Mouse (Mus musculus): ENCODE measurements around the gene Unc93a2. TPM values are rescaled to one million over a fixed set of nuclear protein-coding genes. Genes with fewer than 3 reads are reported as not detected.
"Not testable (repeated sequence)": the region's sequence is repeated elsewhere in the genome, so short reads cannot be mapped to it uniquely, and the experiment has no call there.

The Unc93a2 gene
- polyA plus RNA-seq (2016; fragmentation: Nextera tagmentation; extraction: Ambion mirVana), result not detected in 2 replicates

- H3K4me3 ChIP-seq; H3K9me3 ChIP-seq; H3K27ac ChIP-seq; H3K4me1 ChIP-seq; H3K36me3 ChIP-seq (replicated peaks); DNase-seq (ENCODE audit: extremely low spot score, low spot score); H3K27me3 ChIP-seq (ENCODE audit: poor library complexity, severe bottlenecking): not testable (repeated sequence)
- WGBS, result 87% methylated on average over 3 of the region's 3 CpGs
Observed at GRCm38 (mm10) chr17:7385364-7385763, at the start of gene Unc93a2. Unc93a2 (minus strand) TSS chr17:7385464.

DNA sequence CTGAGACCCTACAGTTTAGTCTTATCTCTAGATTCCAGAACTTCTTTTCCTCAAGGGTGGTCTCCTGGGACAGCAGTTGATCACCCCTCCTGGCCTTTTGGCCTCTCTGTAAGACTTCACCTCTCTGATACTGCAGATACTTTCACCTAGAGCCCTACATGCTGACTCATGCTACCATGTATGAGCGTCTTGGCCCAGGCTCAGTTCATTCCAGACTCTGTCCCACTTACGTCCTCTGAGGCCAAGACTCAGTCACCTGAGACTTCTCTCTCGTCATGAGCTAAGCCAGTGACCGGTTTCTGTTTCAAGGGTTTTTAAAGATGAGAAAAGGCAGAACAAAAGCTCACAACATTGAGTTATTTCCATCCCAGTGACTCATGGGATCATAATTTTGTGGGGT is 48.9 kb upstream of the Unc93a2 start:
- H3K27ac ChIP-seq; H3K4me3 ChIP-seq; H3K27me3 ChIP-seq (ENCODE audit: poor library complexity, severe bottlenecking); H3K36me3 ChIP-seq (replicated peaks); H3K9me3 ChIP-seq; DNase-seq (ENCODE audit: extremely low spot score, low spot score); H3K4me1 ChIP-seq: not testable (repeated sequence)
- 89% methylated on average over 4 of the region's 4 CpGs for WGBS

- 85% methylated on average over 4 of the region's 4 CpGs for WGBS
- H3K9me3 ChIP-seq; H3K27ac ChIP-seq; H3K36me3 ChIP-seq (replicated peaks); H3K4me3 ChIP-seq; H3K27me3 ChIP-seq (ENCODE audit: poor library complexity, severe bottlenecking); H3K4me1 ChIP-seq; DNase-seq (ENCODE audit: extremely low spot score, low spot score): not testable (repeated sequence)
Observed at GRCm38 (mm10) chr17:7430210-7430631, 45.0 kb upstream of the Unc93a2 start.

DNA sequence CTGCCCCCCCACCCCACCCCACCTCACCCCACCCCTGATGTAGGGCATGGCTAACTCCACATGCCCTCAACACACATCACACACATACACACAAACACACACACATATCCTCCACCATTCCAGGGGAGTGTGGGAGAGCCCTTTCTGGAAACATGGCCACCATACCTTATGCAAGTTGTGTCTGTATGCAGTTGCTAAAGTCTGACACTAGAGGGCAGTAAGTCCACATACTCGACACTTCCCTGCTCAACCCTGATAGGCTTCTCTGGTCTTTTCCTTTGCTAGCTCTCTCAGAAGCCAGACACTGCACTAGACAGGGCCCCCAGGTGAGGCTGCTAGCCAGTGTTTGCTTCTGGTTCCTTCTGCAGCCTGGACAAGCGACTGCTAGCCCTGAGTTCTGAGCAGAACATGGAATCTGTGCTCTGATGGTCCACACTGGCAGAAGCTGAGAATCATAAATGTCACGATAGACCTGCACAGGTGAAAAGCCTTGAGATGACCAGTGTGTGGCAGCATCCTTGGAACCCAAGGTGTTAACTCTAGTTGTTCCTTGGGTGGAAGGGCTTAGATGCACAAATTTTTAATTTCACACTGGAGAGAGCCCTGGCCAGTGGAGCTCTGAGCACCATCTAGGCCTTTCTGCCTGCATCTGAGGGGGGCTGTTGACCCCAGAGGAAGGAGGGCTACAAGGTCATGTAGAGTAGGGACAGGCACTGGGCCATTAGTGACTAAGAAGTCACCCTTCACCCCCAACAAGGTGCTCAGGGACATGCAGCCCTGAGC is 35.1 kb upstream of the Unc93a2 start:
- not testable (repeated sequence) for H3K4me1 ChIP-seq; H3K9me3 ChIP-seq; H3K4me3 ChIP-seq; H3K27ac ChIP-seq; H3K36me3 ChIP-seq (replicated peaks); H3K27me3 ChIP-seq (ENCODE audit: poor library complexity, severe bottlenecking); DNase-seq (ENCODE audit: extremely low spot score, low spot score)
- WGBS, result 39% methylated on average over 3 of the region's 3 CpGs

GRCm38 (mm10) chr17:7414601-7415310 is 29.5 kb upstream of the Unc93a2 start:
- H3K36me3 ChIP-seq (replicated peaks); H3K27me3 ChIP-seq (ENCODE audit: poor library complexity, severe bottlenecking); H3K27ac ChIP-seq; DNase-seq (ENCODE audit: extremely low spot score, low spot score); H3K4me3 ChIP-seq; H3K9me3 ChIP-seq; H3K4me1 ChIP-seq: not testable (repeated sequence)
- 93% methylated on average over 8 of the region's 9 CpGs for WGBS

- not testable (repeated sequence) for H3K4me3 ChIP-seq; H3K27ac ChIP-seq; H3K27me3 ChIP-seq (ENCODE audit: poor library complexity, severe bottlenecking); DNase-seq (ENCODE audit: extremely low spot score, low spot score); H3K36me3 ChIP-seq (replicated peaks); H3K9me3 ChIP-seq; H3K4me1 ChIP-seq
- 86% methylated on average over 8 of the region's 8 CpGs for WGBS
Observed at GRCm38 (mm10) chr17:7413336-7413735, 28.1 kb upstream of the Unc93a2 start.

- H3K9me3 ChIP-seq; DNase-seq (ENCODE audit: extremely low spot score, low spot score); H3K27me3 ChIP-seq (ENCODE audit: poor library complexity, severe bottlenecking); H3K36me3 ChIP-seq (replicated peaks); H3K27ac ChIP-seq; H3K4me3 ChIP-seq; H3K4me1 ChIP-seq: not testable (repeated sequence)
- 85% methylated on average over 6 of the region's 6 CpGs for WGBS
Observed at GRCm38 (mm10) chr17:7399770-7400169, 14.5 kb upstream of the Unc93a2 start.

- not testable (repeated sequence) for H3K4me1 ChIP-seq; H3K4me3 ChIP-seq; H3K27ac ChIP-seq; H3K9me3 ChIP-seq; H3K27me3 ChIP-seq (ENCODE audit: poor library complexity, severe bottlenecking); DNase-seq (ENCODE audit: extremely low spot score, low spot score); H3K36me3 ChIP-seq (replicated peaks)
- WGBS, result 95% methylated on average over 6 of the region's 6 CpGs
Observed at GRCm38 (mm10) chr17:7398198-7398847, 13.1 kb upstream of the Unc93a2 start.

- H3K4me3 ChIP-seq; H3K9me3 ChIP-seq; H3K36me3 ChIP-seq (replicated peaks); DNase-seq (ENCODE audit: extremely low spot score, low spot score); H3K4me1 ChIP-seq; H3K27ac ChIP-seq; H3K27me3 ChIP-seq (ENCODE audit: poor library complexity, severe bottlenecking): not testable (repeated sequence)
- 91% methylated on average over 13 of the region's 13 CpGs for WGBS
Observed at GRCm38 (mm10) chr17:7397079-7397478, 11.8 kb upstream of the Unc93a2 start.

GRCm38 (mm10) chr17:7396288-7396687 is 11.0 kb upstream of the Unc93a2 start:
- not testable (repeated sequence) for H3K27ac ChIP-seq; H3K4me3 ChIP-seq; H3K36me3 ChIP-seq (replicated peaks); H3K27me3 ChIP-seq (ENCODE audit: poor library complexity, severe bottlenecking); H3K9me3 ChIP-seq; DNase-seq (ENCODE audit: extremely low spot score, low spot score); H3K4me1 ChIP-seq
- no CpG with 5 or more reads among the region's 2 CpGs for WGBS

DNA sequence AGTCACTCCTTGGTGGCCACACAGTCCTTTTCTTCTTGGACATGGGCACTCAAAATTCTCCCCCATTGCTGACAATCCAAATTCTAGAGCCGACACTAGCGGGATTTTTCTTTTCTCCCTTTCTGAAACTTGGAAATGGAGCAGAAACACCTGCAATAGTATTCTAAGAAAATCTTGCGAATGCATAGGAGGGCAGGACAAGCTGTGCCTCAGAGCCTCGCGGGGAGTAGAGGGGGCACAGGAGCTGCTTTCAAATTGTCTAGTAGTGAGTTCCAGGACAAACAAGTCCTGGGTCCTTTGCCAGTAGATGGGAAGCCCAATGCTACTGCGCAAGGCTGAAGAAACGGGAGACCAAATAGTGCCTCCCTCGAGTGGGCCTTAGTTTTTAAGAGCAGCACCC is 10.4 kb upstream of the Unc93a2 start:
- WGBS, result 95% methylated on average over 8 of the region's 8 CpGs

GRCm38 (mm10) chr17:7395116-7395515 is 9.9 kb upstream of the Unc93a2 start:
- not testable (repeated sequence) for H3K36me3 ChIP-seq (replicated peaks); H3K27me3 ChIP-seq (ENCODE audit: poor library complexity, severe bottlenecking); H3K4me1 ChIP-seq; H3K4me3 ChIP-seq; H3K27ac ChIP-seq; H3K9me3 ChIP-seq; DNase-seq (ENCODE audit: extremely low spot score, low spot score)
- 89% methylated on average over 7 of the region's 7 CpGs for WGBS

More for the DNA sequence above, 10.4 kb upstream of the Unc93a2 start:
- not testable (repeated sequence) for H3K36me3 ChIP-seq (replicated peaks); H3K4me3 ChIP-seq; H3K27ac ChIP-seq; H3K9me3 ChIP-seq; H3K27me3 ChIP-seq (ENCODE audit: poor library complexity, severe bottlenecking); DNase-seq (ENCODE audit: extremely low spot score, low spot score); H3K4me1 ChIP-seq

- not testable (repeated sequence) for H3K27me3 ChIP-seq (ENCODE audit: poor library complexity, severe bottlenecking); H3K4me3 ChIP-seq; H3K36me3 ChIP-seq (replicated peaks); H3K27ac ChIP-seq; H3K4me1 ChIP-seq; DNase-seq (ENCODE audit: extremely low spot score, low spot score); H3K9me3 ChIP-seq
- WGBS, result 81% methylated on average over 7 of the region's 7 CpGs
Observed at GRCm38 (mm10) chr17:7389898-7390297, 4.6 kb upstream of the Unc93a2 start.
